Mouse (Mus musculus): ENCODE results near the gene Stx11. TPM values are rescaled to one million over a fixed set of nuclear protein-coding genes. Genes with fewer than 3 reads are reported as not detected.

Stx11 gene
- polyA plus RNA-seq, 1 experiment from 2014 or later, result 11.9 TPM

- no peak for ATAC-seq
- Histone ChIP-seq H3K4me2 (ENCODE audit: low read depth, low read length) (no peak overlapping the region), H3K27ac (ENCODE audit: low read depth) (no peak overlapping the region), H3K4me3 (ENCODE audit: low read depth, low read length) (no peak overlapping the region), H3K9me3 (ENCODE audit: low read length) (no peaks in the 10 kb centered on the region), H3K9ac (replicated peaks) (no peak overlapping the region), H3K27me3 (ENCODE audit: insufficient read depth, low read length) (no peaks in the 10 kb centered on the region), H3K4me1 (ENCODE audit: insufficient read depth) (no peaks in the 10 kb centered on the region), H3K36me3 (replicated peaks; ENCODE audit: insufficient read depth, low read length) (no peaks in the 10 kb centered on the region)
- WGBS (ENCODE audit: insufficient replicate concordance), result 79% methylated on average over 7 of the region's 7 CpGs
- TF ChIP-seq CTCF (IDR thresholded peaks at IDR 0.05; ENCODE audit: low read depth), result no peak
- TF ChIP-seq EP300 (IDR thresholded peaks at IDR 0.05; ENCODE audit: low read depth), result no peak
- DNase-seq, result no peak
These were observed 17.0 kb upstream of the Stx11 start for GRCm38 (mm10) chr10:12981071-12981470.

DNA sequence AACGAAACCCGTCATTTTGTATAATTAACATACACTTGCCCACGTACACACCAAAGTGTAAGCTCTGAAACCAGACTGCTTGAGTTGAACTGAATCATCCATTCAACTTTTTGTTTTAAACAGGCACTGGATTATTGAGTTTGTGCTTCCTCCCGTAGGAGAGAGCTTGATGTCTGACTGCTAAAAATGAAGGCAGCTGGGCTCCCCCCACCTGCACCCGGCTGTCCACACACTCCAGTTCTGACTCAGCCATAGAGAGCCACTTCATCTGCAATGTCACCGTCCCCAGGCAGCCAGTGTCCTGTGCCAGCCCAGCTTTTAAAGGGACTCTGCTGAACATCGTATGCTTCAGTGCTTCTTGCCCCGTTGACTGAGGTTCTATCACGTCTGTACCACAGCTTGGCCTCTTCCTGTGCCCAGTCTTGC, 13.7 kb upstream of the Stx11 start:
- no peak overlapping the region for H3K4me3 ChIP-seq (ENCODE audit: low read depth, low read length)
- no peaks in the 10 kb centered on the region for H3K36me3 ChIP-seq (replicated peaks; ENCODE audit: insufficient read depth, low read length)
- WGBS (ENCODE audit: insufficient replicate concordance), result 70% methylated on average over 9 of the region's 9 CpGs
- H3K27ac ChIP-seq (ENCODE audit: low read depth), result no peak overlapping the region
- no peak overlapping the region for H3K4me2 ChIP-seq (ENCODE audit: low read depth, low read length)
- TF ChIP-seq CTCF (IDR thresholded peaks at IDR 0.05; ENCODE audit: low read depth) (no peak), EP300 (IDR thresholded peaks at IDR 0.05; ENCODE audit: low read depth) (no peak)
- no peaks in the 10 kb centered on the region for H3K4me1 ChIP-seq (ENCODE audit: insufficient read depth)
- no peak for DNase-seq
- no peak overlapping the region for H3K9ac ChIP-seq (replicated peaks)
- no peaks in the 10 kb centered on the region for H3K27me3 ChIP-seq (ENCODE audit: insufficient read depth, low read length)
- ATAC-seq, result no peak
- H3K9me3 ChIP-seq (ENCODE audit: low read length), result no peaks in the 10 kb centered on the region

GRCm38 (mm10) chr10:12976552-12976951, 12.5 kb upstream of the Stx11 start:
- Histone ChIP-seq H3K27ac (ENCODE audit: low read depth) (no peak overlapping the region), H3K4me3 (ENCODE audit: low read depth, low read length) (no peak overlapping the region), H3K9ac (replicated peaks) (no peak overlapping the region), H3K4me1 (ENCODE audit: insufficient read depth) (no peaks in the 10 kb centered on the region), H3K36me3 (replicated peaks; ENCODE audit: insufficient read depth, low read length) (no peaks in the 10 kb centered on the region), H3K27me3 (ENCODE audit: insufficient read depth, low read length) (no peaks in the 10 kb centered on the region), H3K4me2 (ENCODE audit: low read depth, low read length) (no peak overlapping the region), H3K9me3 (ENCODE audit: low read length) (no peaks in the 10 kb centered on the region)
- 59% methylated on average over 7 of the region's 7 CpGs for WGBS (ENCODE audit: insufficient replicate concordance)
- ATAC-seq (peak; percentile 71), DNase-seq (no peak)
- TF ChIP-seq EP300 (IDR thresholded peaks at IDR 0.05; ENCODE audit: low read depth), result no peak
- no peak for TF ChIP-seq CTCF (IDR thresholded peaks at IDR 0.05; ENCODE audit: low read depth)

DNA sequence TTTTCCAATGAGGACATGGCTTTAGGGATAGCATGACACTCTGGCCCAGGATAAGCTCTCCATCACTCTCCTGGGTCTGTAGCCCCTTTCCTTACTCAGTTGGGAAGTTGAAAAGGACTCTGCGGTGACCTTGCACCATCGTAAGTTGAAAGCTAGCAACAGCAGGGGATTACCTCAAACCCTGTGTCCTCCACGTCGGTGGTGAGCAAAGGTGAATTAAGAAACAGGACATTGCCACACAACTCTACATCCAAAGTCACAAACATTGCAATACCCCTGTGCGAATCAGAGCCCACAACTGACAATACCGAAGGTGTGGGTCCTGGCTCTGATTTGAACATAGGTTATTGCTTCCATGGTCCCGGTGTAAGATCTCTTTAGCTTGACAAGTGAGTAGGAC, 11.9 kb upstream of the Stx11 start:
- TF ChIP-seq CTCF (IDR thresholded peaks at IDR 0.05; ENCODE audit: low read depth) (no peak), EP300 (IDR thresholded peaks at IDR 0.05; ENCODE audit: low read depth) (peak; percentile 60; the same call in 1 of the 2 replicates)
- H3K27me3 ChIP-seq (ENCODE audit: insufficient read depth, low read length), result no peaks in the 10 kb centered on the region
- no peak overlapping the region for H3K4me2 ChIP-seq (ENCODE audit: low read depth, low read length)
- H3K36me3 ChIP-seq (replicated peaks; ENCODE audit: insufficient read depth, low read length), result no peaks in the 10 kb centered on the region
- peak overlapping the region; percentile 23; the same call in 1 of the 2 replicates for H3K27ac ChIP-seq (ENCODE audit: low read depth)
- 62% methylated on average over 7 of the region's 7 CpGs for WGBS (ENCODE audit: insufficient replicate concordance)
- DNase-seq (peak; percentile 36), ATAC-seq (peak; percentile 93)
- no peak overlapping the region for H3K4me3 ChIP-seq (ENCODE audit: low read depth, low read length)
- no peaks in the 10 kb centered on the region for H3K9me3 ChIP-seq (ENCODE audit: low read length)
- H3K4me1 ChIP-seq (ENCODE audit: insufficient read depth), result no peaks in the 10 kb centered on the region
- no peak overlapping the region for H3K9ac ChIP-seq (replicated peaks)

- H3K4me3 ChIP-seq (ENCODE audit: low read depth, low read length), result no peak overlapping the region
- DNase-seq (no peak), ATAC-seq (peak; percentile 38; the same call in 1 of the 2 replicates)
- no peaks in the 10 kb centered on the region for H3K36me3 ChIP-seq (replicated peaks; ENCODE audit: insufficient read depth, low read length)
- no peaks in the 10 kb centered on the region for H3K9me3 ChIP-seq (ENCODE audit: low read length)
- no peak overlapping the region for H3K9ac ChIP-seq (replicated peaks)
- H3K4me2 ChIP-seq (ENCODE audit: low read depth, low read length), result 0 out of 2 replicates have a peak overlapping the region, but pooled peaks have one; percentile 11
- no peaks in the 10 kb centered on the region for H3K4me1 ChIP-seq (ENCODE audit: insufficient read depth)
- TF ChIP-seq CTCF (IDR thresholded peaks at IDR 0.05; ENCODE audit: low read depth) (no peak), EP300 (IDR thresholded peaks at IDR 0.05; ENCODE audit: low read depth) (no peak)
- no peaks in the 10 kb centered on the region for H3K27me3 ChIP-seq (ENCODE audit: insufficient read depth, low read length)
- WGBS (ENCODE audit: insufficient replicate concordance), result 35% methylated on average over 3 of the region's 3 CpGs
- H3K27ac ChIP-seq (ENCODE audit: low read depth), result peak overlapping the region; percentile 23
These were observed 11.4 kb upstream of the Stx11 start for GRCm38 (mm10) chr10:12975461-12975860.

- H3K4me3 ChIP-seq (ENCODE audit: low read depth, low read length), result no peak overlapping the region
- no peak overlapping the region for H3K9ac ChIP-seq (replicated peaks)
- H3K36me3 ChIP-seq (replicated peaks; ENCODE audit: insufficient read depth, low read length), result no peaks in the 10 kb centered on the region
- ATAC-seq (no peak), DNase-seq (no peak)
- H3K27me3 ChIP-seq (ENCODE audit: insufficient read depth, low read length), result no peaks in the 10 kb centered on the region
- TF ChIP-seq EP300 (IDR thresholded peaks at IDR 0.05; ENCODE audit: low read depth) (no peak), CTCF (IDR thresholded peaks at IDR 0.05; ENCODE audit: low read depth) (no peak)
- no peak overlapping the region for H3K27ac ChIP-seq (ENCODE audit: low read depth)
- H3K4me1 ChIP-seq (ENCODE audit: insufficient read depth), result no peaks in the 10 kb centered on the region
- H3K4me2 ChIP-seq (ENCODE audit: low read depth, low read length), result no peak overlapping the region
- WGBS (ENCODE audit: insufficient replicate concordance), result 77% methylated on average over 6 of the region's 6 CpGs
- H3K9me3 ChIP-seq (ENCODE audit: low read length), result no peaks in the 10 kb centered on the region
These were observed 10.5 kb upstream of the Stx11 start for GRCm38 (mm10) chr10:12974572-12974971.

All from liver, postnatal 0 days (tissue).